Mouse (Mus musculus) spleen, adult 2 months (tissue): ENCODE data around the gene Dnajc17.

Experiments
- CTCF ChIP-seq: fragments of 200-500 bp; IDR thresholded peaks from 2 replicates; pipeline ENCODE4 v1.5.1; 2011; ENCODE audit warnings: mild to moderate bottlenecking, inconsistent platforms; ENCODE audit not compliant: insufficient read depth, insufficient read length, insufficient replicate concordance; ENCODE audit errors: extremely low read depth
- POLR2A ChIP-seq: fragments of 200-500 bp; IDR thresholded peaks from 2 replicates; pipeline ENCODE4 v1.6.1; 2011; ENCODE audit warnings: low read depth, low read length, inconsistent platforms

GRCm38 (mm10) chr2:119250377-119250776 is 41.8 kb upstream of the Dnajc17 start:
- TF ChIP-seq POLR2A (no peak), CTCF (no peak)
